Mouse (Mus musculus) embryo, embryonic 10.5 days (tissue): ENCODE results near the gene Hdac7.
A peak's percentile ranks its signal among the peaks of the same experiment; 100 is the strongest.

Experiments
- DNase-seq: peaks from one replicate; pipeline ENCODE4 v3.0.0-alpha.2; 2015; ENCODE audit warnings: low spot score

The Hdac7 gene

DNA sequence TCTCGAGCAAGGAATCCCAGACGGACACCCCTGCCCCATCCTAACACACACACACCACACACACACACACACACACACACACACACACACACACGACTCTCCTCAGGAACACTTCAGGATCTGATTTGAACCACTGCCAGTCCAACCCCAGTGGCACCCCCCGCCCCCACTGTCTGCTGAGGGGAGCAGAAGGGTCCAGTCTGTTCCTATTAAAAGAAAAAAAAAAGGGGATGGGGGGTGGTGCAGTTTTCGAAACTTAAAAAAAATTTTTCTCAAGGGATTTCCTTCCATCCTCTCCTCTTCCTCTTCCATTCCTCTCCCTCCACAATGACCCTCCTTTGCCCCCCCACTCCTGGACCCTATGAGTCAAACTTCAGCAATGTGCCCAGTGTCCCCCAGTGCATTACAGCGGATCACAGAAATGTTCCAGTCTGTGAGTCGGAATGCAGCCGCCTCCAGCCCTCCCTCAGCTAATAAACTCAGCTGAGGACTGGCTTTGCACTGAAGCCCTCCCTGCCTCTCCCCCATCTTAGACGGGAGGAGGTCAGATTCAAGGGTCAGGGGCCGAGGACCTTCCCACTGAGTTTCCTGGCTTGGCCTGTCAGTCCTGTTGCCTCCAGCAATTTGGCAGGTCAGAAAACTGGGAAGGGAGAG is 12.2 kb downstream of the Hdac7 start:
- peak; percentile 74 for DNase-seq

DNA sequence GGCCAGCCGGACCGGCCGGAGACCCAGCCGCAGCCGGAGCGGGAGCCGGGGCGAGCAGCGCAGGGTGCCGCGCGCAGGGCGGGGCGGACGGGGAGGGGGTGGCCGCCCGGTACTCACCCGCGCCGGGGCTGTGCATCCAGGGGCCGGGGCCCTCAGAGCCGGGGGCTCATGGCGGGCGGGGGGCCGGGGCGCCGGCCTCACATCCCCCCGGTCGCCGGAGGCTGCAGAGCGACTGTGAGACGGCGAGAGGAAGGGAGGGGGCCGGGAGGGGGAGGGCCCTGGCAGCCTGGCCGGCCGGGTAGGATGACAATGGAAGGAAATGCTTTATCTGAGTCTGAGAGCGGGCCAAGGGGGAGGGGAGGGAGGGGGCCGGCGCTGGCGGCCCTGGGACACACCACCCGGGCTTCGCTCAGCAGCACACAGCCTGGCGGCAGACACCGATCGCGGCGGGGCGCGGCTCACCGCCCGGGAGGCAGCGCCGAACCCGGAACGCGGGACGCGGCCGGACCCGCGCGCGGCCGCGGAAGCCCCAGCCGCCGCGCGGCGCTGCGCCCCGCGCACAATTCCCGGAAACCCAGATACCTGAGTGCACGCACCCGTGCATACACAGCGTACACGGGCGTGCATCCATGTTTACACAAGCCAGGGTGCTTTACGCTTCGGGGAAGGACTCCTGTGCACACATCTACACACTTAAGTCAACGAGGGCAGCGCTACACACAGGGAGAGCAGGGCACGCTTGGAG is 12.9 kb downstream of the Hdac7 start:
- peak; percentile 81 for DNase-seq

DNA sequence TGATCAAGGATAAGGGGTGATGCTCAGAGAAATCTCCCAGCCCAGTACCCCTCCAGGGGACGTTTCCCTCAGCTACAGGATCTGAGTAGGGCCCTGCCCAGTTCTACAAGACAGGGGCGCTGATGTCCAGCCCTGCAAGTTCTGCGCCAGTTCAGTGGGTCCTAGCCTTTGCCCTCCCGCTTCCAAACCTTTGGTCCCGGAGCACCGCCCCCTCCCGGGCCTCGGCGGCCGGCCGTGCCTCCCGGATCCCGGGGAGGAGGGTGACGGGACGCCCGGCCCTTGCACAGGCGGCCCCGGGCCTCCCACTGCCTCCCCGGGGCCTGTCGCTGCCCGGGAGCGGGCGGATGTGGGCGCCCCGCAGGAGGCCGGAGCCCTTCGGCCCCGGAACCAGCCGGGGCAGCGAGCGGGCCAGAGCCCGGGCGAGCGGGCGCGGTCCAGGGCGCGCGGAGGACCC is 13.5 kb downstream of the Hdac7 start:
- peak; percentile 63 for DNase-seq

DNA sequence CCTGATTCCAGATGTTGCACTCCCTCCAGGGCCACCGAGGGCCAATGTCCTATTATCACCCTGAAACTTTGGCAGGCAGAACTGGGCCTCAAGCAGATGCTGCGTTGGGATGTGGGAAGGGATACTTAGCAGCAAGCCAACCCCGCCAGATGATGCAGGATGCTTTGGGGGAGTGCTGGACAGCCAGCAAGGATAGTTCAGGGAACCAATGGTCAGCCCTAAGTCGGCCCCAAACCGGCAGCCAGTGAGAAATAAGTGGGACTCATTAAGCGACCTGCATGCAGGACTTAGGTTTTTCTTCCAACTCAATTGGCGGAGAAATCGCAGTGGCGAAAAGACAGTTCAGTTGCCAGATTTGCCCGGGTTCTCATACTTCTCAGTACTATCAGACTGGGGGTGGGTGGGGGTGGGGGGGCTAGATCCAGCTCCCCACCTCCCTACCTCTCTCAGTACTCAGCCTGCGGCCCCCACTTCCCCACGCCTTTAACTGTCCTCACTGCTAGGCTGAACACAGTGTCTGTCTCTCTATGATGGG is 14.0 kb downstream of the Hdac7 start:
- DNase-seq = peak; percentile 54

DNA sequence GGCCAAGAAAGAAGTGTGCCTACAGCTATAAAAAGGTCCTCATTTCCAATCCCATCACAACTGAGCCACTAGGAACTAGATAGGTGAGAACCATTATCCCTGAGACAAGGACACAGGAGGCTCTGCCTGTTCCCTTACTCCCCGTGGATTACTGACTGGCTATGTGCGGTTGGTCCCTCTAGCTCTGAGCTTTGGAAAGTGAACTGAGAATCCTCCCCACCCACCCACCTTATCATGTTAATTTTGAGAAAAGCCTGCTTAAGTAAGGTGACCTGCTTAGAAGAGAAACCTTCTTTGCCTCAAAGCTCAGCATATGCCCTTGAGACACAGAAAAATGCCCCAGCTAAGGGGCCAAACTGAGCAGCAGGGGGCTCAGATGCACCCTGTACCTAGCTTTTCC is 14.9 kb downstream of the Hdac7 start:
- no peak for DNase-seq

DNA sequence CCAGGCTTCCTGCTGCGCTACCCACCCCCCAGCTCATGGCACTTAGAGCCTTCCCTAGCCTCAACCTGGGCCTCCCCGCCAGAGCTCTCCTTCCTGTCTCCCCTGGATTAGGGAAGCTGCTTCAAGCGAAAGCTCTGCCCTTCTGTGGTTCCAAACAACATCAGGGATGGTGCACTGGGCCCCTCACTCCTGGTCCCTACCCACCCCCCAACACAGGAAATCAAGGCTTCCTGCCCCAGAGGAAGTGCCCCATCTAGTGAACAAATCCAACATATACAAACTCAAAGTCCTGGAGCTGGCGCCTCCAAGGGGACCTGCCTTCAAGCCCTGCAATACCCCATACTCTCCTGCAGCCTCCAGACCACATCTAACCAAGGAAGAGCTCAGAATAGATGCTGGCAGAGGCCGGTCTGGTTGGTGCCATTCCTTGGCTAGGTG is 15.4 kb downstream of the Hdac7 start:
- DNase-seq = no peak

DNA sequence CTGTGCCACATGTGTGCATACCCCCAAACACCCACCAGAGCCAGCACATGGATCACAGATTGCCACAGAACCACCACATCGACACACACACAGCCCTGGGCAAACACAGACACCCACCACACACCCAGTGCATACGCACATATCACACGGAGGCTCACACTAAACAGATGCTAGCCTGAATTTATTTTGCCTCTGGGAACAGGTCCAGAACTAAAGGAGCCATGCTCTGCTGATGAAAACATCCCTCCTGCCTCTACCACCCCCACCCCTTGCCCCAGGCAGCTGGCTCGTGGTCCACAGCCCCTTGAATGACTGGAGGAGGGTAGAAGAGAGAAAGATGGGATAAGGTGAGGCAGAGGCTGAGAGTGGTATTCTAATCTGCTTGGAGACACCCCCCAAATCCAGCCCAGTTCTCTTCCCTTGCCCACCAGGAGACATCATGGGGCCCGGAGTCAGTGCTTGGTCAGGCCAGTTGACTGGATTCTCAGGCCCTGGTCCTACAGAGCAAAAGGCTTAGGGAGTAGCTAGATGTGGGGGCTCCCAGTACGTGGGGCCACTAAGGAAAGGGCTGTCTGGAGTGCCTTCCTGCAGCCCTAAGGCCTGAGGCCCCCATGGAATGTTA is 16.0 kb downstream of the Hdac7 start:
- no peak for DNase-seq

DNA sequence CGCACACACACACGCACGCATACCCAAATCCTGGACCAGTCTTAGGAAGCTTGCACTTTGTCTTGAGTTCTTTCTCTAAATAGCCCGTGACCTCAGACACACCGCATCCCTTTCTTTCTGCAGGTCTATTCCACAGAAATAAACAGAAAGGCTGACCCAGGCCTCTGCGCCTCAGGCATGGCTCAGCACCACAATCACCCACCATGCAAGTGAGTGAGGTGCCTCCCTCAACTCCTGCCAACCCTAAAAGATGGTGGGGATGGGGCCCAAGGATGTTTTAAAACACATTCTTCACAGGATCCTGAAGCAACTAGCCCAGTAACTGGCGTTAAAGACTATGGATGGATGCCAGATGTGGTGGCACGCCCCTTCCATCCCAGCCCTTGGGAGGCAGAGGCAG is 16.9 kb downstream of the Hdac7 start:
- DNase-seq = no peak

DNA sequence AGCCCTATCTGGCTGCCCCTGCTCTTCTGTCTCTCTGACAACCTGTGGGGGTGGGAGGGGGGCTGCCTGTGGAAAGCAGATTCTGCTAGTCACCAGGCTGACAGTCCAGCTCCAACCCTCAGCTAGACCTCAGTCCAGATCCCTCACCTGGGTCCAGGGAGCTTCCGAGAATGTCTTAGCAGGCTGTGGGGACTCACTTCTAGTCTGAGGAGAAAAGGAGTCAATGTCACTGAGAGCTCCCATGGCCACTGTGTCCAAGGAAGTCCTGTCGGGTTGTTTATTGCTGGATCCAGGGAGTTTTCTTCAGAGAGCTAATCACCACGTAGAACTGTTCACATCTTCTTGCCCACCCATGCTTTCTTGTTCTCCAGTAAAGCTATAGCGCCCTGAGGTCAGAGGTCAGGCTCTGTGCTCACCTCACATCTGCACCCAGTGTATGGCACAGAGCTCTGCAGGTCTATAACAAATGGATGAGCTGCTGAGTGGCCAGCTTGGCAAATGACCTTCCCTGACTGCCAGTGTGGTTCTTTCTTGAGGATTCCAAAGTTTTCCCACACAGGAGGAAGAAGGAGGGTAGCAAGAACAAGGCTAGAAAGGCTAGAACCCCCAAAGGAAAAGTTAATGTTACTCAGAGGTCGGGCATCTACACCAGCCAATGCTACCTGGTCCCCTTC is 17.6 kb downstream of the Hdac7 start:
- no peak for DNase-seq

DNA sequence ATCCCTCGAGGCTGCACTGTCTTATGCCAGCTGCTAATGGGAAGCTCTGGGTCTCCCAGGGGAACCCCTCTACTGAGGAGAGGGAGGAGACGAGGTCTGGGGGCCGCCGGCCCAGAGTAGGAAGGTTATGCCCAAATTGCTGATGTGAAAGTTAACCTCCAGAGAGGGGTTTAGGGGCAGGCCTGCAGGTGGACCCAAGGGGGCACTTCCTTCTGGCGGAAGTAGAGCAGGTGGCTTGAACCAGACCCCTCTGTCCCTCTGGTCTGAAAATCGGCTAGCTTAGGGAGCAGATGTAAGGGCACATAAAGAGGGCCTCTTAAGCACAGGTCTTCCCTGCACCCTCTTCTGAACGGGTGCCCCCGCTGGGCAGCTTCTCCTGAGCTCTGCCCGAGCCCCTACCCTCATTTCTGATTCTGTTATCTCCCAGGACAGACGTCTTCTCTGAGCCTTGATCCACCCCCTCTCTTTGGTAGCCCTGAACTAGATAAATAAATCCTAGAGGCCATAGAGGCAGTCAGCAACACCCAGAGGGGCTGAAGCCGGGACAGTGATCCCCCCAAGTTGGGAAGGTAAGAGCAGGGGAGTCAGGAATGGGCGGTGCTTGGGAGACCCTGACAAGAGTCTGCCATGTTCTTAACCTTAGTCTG is 18.2 kb downstream of the Hdac7 start:
- DNase-seq = no peak

DNA sequence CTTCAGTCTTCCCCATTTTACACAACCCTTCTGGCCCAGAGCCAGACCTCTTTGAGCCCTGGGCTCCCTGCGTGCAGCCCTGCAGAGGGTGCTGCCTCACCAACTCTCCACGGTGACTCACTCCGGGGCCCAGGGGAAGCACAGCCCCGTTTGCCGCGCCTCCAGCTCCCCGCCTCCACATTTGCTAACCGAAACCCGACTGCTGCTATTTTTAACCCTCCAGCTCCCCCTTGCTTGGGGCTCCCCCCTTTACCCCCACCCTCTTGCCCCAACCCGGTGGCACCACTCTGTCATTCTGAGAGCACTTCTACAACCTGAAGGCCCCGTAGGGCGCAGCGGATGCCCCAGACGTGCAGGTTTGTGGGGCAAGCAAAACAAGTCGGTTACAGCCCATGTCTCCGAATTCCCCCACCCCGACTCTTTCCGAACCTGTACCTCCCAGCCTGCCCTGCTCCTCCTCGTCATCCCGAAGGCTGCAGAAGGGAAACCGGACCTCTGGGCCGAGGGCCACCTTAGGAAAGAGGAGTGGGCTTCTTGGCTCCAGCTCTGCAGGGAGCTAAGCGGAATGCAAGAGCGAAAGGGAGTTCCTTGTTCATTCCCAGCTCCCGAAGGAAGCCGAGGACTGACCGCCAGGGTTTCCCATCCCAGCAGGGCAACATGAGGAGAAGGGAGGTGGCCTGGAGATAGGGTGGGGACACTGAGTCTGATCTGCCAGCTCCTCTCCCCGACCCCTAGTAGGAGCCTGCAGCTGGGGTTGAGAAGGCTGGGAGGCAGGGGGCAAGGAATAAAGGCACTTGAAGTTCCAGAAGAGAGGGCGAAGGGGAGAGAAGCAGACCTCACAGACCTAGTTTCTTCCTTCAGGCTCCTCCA is 19.0 kb downstream of the Hdac7 start:
- DNase-seq = no peak

DNA sequence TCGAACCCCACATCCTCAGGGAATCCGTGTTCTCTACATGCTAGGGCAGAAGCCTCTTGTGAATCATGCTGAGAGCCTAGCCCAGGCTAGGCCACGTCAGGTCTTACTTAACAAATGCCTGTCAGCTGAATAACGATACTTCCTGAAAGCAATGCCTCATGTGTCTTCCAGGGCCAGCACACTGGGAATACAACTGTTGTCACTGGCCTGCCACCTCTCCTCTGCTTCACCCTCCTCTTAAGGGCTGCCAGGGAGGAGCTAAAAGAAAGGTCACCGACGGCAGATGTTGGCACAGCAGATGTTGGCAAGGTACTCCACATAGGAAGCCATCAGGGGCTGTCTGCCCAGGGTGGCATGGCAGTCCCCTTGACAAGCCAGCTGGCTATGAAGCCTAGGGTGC is 20.3 kb downstream of the Hdac7 start:
- DNase-seq = no peak

DNA sequence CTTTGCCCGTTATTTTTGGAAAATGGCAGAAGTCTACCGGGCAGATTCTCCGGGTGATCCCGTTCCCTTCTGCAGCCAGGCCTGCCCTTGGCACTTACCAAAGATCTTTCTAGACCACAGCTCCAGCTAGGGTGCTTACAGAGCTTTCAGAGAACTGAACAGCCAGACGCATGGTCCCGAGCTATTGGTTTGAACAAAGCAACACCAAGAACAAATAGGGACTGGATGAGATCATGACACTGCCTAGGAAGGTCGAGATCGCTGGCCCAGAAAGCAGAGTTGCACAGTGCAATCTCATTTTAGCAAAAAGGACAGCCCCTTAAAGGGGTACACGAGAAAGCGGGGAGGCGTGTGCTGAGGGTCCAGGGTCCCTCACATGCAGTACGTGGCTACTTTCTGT is 20.8 kb downstream of the Hdac7 start:
- DNase-seq = no peak

DNA sequence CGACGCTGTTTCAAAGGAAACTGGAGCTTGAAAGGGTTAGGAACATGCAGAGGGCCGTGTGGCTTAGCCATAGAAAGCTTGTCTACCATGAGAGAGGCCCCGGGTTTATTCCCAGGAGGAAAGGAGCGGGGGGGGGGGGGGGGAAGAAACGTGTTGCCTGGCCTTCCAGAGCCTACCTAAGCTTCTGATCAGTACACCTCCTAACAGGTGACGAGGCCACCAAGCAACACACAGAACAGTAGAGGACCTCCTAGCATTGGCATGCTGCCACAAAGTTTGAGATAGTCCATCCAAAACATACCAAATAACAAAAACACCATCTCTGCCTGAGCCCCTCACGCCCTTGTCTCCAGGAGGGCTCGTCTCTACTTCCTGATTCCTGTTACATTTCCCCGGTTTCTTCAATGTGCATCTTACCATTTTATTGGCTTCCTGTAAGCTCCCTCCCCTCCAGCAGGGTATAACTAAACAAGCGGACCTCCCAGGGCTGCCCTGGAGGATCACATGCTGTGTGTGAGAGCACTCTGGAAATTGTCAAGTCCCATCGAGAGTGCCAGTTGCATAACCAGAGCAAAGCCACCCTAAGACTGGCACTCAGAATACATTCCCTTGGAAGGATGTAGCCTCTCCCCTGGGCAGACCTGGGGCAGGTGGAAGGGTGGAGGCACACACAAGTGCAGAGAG is 21.6 kb downstream of the Hdac7 start:
- DNase-seq = no peak

DNA sequence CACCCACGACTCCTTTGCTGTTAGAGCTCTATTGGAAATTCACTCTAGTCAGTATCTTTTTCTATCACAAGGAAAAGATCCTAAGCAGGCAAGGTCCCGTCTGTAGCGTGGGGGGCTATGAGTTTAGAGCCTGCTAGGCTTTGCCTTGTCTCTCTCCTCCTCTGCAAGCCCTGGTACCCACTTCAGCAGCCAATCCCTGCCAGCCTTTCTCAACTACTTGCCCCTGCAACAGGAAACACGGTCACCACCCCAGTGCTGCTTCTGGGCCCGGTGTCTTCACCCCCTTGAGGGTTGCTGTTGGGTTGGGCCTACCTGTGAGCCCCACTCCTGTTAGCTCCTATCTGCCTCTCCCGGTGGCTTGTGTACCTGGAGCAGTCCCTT is 22.3 kb downstream of the Hdac7 start:
- no peak for DNase-seq

DNA sequence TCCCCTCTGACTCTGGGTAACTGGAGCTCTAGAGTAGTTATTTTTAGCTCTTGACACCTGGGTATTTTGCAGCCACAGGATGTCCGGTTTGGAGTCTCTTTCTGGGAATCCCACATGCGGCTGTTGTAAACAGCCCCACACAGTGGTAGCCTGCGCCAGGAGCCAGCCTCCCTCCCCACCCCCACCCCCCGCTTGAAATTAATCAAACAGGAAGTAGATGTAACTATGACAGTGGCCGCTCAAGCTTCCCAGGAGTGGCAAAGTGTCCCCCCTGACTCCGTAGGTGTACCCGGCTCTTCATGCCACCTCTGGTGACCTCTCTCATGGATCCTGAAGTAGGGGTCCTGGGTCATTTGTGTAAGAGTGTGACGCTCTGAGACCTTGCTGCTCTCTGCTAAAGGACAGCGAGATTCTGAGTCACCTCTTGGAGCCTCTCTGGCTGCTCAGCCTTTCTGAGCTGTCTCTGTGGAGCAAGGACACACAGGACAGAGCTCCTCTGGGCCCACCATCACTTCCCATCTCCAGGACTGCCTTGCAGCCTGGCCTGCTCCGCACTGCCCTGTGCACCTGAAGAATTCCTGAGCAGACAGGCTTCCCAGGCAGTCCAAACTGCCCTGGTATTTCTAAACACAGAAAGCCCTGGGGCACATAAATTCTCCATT is 22.9 kb downstream of the Hdac7 start:
- DNase-seq = peak; percentile 52

DNA sequence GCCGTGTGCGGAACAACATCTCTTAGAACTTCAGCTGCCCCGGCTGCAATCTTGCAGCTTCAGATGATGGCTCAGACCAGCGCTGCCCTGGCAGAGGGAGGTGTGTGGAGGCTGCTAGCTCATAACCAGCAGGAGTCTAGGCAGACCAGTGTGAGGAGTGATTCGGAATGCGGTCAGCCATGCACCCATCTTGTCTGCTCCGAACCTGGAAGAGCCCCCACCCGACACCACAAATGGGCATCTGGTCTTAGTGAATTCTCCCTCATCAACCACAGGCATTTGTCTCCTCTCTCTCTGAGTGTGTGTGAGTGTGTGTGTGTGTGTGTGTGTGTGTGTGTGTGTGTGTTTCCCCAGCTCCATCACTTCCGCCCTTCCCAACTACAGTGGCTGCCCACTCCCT is 24.4 kb downstream of the Hdac7 start:
- no peak for DNase-seq

DNA sequence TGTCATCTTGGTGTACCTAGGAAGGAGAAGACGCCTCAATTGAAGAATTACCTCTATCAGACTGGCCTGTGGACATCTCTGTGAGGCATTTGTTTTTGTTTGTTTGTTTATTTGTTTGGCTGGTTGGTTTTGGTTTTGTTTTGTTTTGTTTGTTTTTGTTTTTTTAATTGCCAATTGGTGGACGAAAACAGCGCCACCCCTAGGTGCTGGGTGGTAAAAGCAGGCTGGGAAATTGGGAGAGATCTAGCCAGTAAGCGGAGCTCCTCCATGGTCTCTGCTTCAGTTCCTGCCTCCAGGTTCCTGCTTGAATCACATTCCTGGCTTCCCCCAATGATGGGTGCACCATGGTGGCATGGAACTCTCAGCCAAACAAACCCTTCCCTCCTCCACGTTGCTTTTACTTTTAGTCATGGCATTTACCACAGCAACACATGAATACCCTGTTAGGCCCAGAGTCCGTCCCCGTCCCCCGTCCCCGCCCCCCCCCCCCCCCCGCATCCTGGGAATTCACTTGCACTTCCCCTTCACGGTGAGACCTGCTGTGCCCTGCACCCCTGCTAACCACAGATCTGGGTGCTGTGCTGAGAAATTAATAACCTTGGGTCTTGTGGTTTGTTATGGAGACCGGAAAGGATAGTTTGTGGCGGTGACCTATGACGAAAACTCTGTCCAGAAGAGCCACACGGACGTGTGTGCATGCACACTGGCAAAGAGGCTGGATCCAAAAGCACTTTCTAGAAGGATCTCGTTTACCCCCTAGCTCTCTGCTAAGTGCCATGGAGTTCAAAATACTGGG is 27.9 kb downstream of the Hdac7 start:
- no peak for DNase-seq

DNA sequence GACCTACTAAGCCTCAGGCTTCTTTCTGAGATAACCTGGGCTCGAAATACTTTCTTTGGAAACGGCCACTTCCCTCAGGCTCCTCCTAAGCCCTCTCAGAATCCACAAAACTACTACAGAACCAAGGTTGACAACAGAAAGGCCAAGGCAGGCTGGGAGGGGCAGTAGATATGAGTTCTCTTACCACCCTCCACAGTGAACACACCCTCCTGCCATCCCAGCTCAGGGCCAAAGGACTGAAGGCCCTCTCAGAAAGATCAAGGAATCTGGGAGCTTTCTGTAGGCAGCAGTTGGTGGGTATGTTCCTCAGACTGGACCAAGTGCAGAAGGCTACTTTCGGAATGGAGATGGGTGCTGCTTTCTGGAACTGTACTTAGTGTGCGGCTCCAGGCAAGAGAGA is 29.0 kb downstream of the Hdac7 start:
- DNase-seq = no peak
